Comparison of ENCODE assay signal across 8 mouse cellular contexts in the genomic region with DNA sequence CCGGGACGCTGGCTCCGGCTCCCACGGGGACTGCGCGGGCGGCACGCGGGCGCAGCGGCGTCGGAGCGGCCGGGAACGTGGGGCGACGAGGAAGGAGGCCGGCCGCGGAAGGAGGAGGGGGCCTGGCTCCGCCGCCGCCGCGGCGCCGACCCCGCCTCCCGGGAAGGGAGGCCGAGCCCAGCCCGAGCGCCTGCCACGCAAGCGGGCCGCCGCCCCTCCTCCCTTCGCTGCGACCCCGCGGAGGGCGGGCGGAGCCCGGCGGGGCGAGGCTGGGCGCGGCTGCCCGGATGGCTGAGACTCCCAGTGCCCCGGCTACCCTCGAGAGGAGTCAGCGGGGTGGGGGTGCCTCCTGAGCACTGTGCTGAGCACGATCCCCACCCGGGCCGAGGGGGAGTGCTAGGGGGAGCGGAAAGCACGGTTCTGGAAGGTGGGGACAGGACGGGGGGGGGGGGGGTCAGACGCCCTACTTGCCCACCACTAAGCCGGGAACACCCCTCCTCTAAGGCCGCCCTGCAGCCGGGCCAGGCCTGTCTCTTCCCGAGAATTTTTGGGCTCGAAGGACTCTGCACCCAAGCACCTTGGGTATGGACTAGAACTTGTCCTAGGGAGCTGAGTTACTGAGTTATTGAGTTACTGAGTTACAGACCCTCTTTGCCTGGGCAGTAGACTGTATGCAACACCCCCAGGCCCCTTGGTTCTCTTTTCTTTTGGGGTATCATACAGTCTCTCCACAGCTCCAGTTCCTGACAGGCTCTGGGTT. TPM values are rescaled to one million over a fixed set of nuclear protein-coding genes. Genes with fewer than 3 reads are reported as not detected.
DNase-seq lines count a peak whose midpoint lies in the region; ATAC-seq and TF ChIP-seq lines count a peak whose summit lies in the region.

A gene (minus strand): TSS at position 151 of the 760 bp plus-strand sequence.

- H3K9ac ChIP-seq in intestine, embryonic 16.5 days (ENCODE audit: low read depth, low read length), result peak within 1 kb of the TSS; percentile 85
- H3K9ac ChIP-seq in limb, embryonic 14.5 days (ENCODE audit: low read depth, low read length, severe bottlenecking), result peak within 1 kb of the TSS; percentile 98
- H3K9ac ChIP-seq in midbrain, embryonic 15.5 days, result peak within 1 kb of the TSS; percentile 74
- H3K9ac ChIP-seq in stomach, embryonic 16.5 days (ENCODE audit: low read length), result peak within 1 kb of the TSS; percentile 98

- peak; percentile 84; the same call in 1 of the 2 replicates for TF ChIP-seq POLR2A in limb, embryonic 14.5 days (IDR thresholded peaks at IDR 0.05; ENCODE audit: borderline replicate concordance, extremely low read depth, insufficient read depth, insufficient read length)

- no peaks in the 10 kb centered on the region for H3K36me3 ChIP-seq in intestine, embryonic 16.5 days (ENCODE audit: control insufficient read depth, insufficient read depth, low read length)
- H3K36me3 ChIP-seq in limb, embryonic 14.5 days (ENCODE audit: control insufficient read depth, insufficient read depth, low read length), result peaks cover 13% of the 10 kb centered on the region
- no peaks in the 10 kb centered on the region for H3K36me3 ChIP-seq in midbrain, embryonic 15.5 days (replicated peaks)
- no peaks in the 10 kb centered on the region for H3K36me3 ChIP-seq in stomach, embryonic 16.5 days (ENCODE audit: control insufficient read depth, insufficient read depth, low read length)

- H3K4me2 ChIP-seq in intestine, embryonic 16.5 days (ENCODE audit: low read depth, low read length), result peak within 1 kb of the TSS; percentile 81
- peak within 1 kb of the TSS; percentile 75 for H3K4me2 ChIP-seq in limb, embryonic 14.5 days (replicated peaks; ENCODE audit: low read depth, low read length, severe bottlenecking)
- H3K4me2 ChIP-seq in midbrain, embryonic 15.5 days, result peak within 1 kb of the TSS; percentile 61
- H3K4me2 ChIP-seq in stomach, embryonic 16.5 days (ENCODE audit: low read depth, low read length), result peak within 1 kb of the TSS; percentile 78

- H3K27ac ChIP-seq in intestine, embryonic 16.5 days (ENCODE audit: low read length), result peak within 1 kb of the TSS; percentile 74
- peak within 1 kb of the TSS; percentile 88 for H3K27ac ChIP-seq in limb, embryonic 14.5 days (replicated peaks; ENCODE audit: low read depth, low read length)
- peak within 1 kb of the TSS; percentile 81 for H3K27ac ChIP-seq in midbrain, embryonic 15.5 days
- peak within 1 kb of the TSS; percentile 64 for H3K27ac ChIP-seq in stomach, embryonic 16.5 days (ENCODE audit: low read length)

- H3K4me1 ChIP-seq in intestine, embryonic 16.5 days (ENCODE audit: control insufficient read depth, insufficient read depth, low read length), result peaks cover 25% of the 10 kb centered on the region
- H3K4me1 ChIP-seq in limb, embryonic 14.5 days (ENCODE audit: control insufficient read depth, insufficient read depth, low read length), result peaks cover 25% of the 10 kb centered on the region
- peaks cover 40% of the 10 kb centered on the region for H3K4me1 ChIP-seq in midbrain, embryonic 15.5 days
- H3K4me1 ChIP-seq in stomach, embryonic 16.5 days (ENCODE audit: control insufficient read depth, insufficient read depth, low read length), result peaks cover 43% of the 10 kb centered on the region

- H3K4me3 ChIP-seq in intestine, embryonic 16.5 days (ENCODE audit: low read length), result peak within 1 kb of the TSS; percentile 78
- H3K4me3 ChIP-seq in limb, embryonic 14.5 days (replicated peaks; ENCODE audit: low read length), result peak within 1 kb of the TSS; percentile 90
- H3K4me3 ChIP-seq in midbrain, embryonic 15.5 days, result peak within 1 kb of the TSS; percentile 83
- H3K4me3 ChIP-seq in stomach, embryonic 16.5 days (replicated peaks; ENCODE audit: low read length), result peak within 1 kb of the TSS; percentile 60

- peak; percentile 54 to 70 for DNase-seq in urinary bladder, adult 18-20 months (ENCODE audit: low spot score in 2 of 2)
- DNase-seq in urinary bladder, postnatal 10 days (ENCODE audit: low spot score), result no peak
- peak; percentile 58 for DNase-seq in embryo, embryonic 11.5 days (ENCODE audit: low read depth, low spot score)
- peak; percentile 84 for DNase-seq in limb, embryonic 14.5 days (ENCODE audit: low spot score)

- 1% methylated on average over 54 of the region's 64 CpGs for WGBS in intestine, embryonic 16.5 days
- 2% methylated on average over 10 of the region's 64 CpGs for WGBS in limb, embryonic 14.5 days
- WGBS in midbrain, embryonic 15.5 days, result 0% methylated on average over 53 of the region's 64 CpGs
- WGBS in stomach, embryonic 16.5 days, result under 1% methylated on average over 50 of the region's 64 CpGs

- peak; percentile 56 for ATAC-seq in granulocyte monocyte progenitor cell, adult 5-6 weeks (replicated peaks; ENCODE audit: poor library complexity, severe bottlenecking)
- ATAC-seq in intestine, embryonic 16.5 days, result peak; percentile 90
- peak; percentile 92 for ATAC-seq in limb, embryonic 14.5 days (ENCODE audit: low FRiP score, low read depth)
- peak; percentile 88 for ATAC-seq in midbrain, embryonic 15.5 days (replicated peaks)
- peak; percentile 91 for ATAC-seq in stomach, embryonic 16.5 days (ENCODE audit: insufficient read depth, low FRiP score)

- H3K9me3 ChIP-seq in intestine, embryonic 16.5 days (ENCODE audit: control insufficient read depth, low read length), result no peaks in the 10 kb centered on the region
- no peaks in the 10 kb centered on the region for H3K9me3 ChIP-seq in limb, embryonic 14.5 days (ENCODE audit: control insufficient read depth, low read length)
- no peaks in the 10 kb centered on the region for H3K9me3 ChIP-seq in midbrain, embryonic 15.5 days
- no peaks in the 10 kb centered on the region for H3K9me3 ChIP-seq in stomach, embryonic 16.5 days (replicated peaks; ENCODE audit: control insufficient read depth, low read length)

- no peaks in the 10 kb centered on the region for H3K27me3 ChIP-seq in intestine, embryonic 16.5 days (replicated peaks; ENCODE audit: control insufficient read depth, insufficient read depth, low read length)
- no peaks in the 10 kb centered on the region for H3K27me3 ChIP-seq in limb, embryonic 14.5 days (ENCODE audit: control insufficient read depth, insufficient read depth, low read length)
- H3K27me3 ChIP-seq in midbrain, embryonic 15.5 days (replicated peaks), result no peaks in the 10 kb centered on the region
- no peaks in the 10 kb centered on the region for H3K27me3 ChIP-seq in stomach, embryonic 16.5 days (ENCODE audit: control insufficient read depth, insufficient read depth, low read length)

RNA-seq across cellular contexts. Expression of the gene that starts here (rescaled TPM):
- total RNA-seq in granulocyte monocyte progenitor cell, adult 5-6 weeks (2014; fragmentation: Nextera tagmentation), result 67.8 and 79.6 TPM in 2 replicates
- 55.7 and 58.3 TPM in 2 replicates for total RNA-seq in granulocyte monocyte progenitor cell, adult 5-6 weeks (2017)
- 14.4 and 19.9 TPM in 2 replicates for polyA plus RNA-seq in intestine, embryonic 16.5 days (2015; fragmentation: Nextera tagmentation; extraction: Ambion mirVana)
- polyA plus RNA-seq in limb, embryonic 14.5 days (2012; rRNA removed), result 143 and 144 TPM in 2 replicates
- polyA plus RNA-seq in limb, embryonic 14.5 days (2014; fragmentation: Nextera tagmentation; extraction: Ambion mirVana), result 186 and 189 TPM in 2 replicates
- 53.2 and 56.3 TPM in 2 replicates for polyA plus RNA-seq in midbrain, embryonic 15.5 days (2015; fragmentation: Nextera tagmentation; extraction: Ambion mirVana)
- 30.8 and 36.0 TPM in 2 replicates for polyA plus RNA-seq in stomach, embryonic 16.5 days (2015; fragmentation: Nextera tagmentation; extraction: Ambion mirVana)
